Mouse (Mus musculus): ENCODE results near the gene Dcun1d3.

The Dcun1d3 gene

DNA sequence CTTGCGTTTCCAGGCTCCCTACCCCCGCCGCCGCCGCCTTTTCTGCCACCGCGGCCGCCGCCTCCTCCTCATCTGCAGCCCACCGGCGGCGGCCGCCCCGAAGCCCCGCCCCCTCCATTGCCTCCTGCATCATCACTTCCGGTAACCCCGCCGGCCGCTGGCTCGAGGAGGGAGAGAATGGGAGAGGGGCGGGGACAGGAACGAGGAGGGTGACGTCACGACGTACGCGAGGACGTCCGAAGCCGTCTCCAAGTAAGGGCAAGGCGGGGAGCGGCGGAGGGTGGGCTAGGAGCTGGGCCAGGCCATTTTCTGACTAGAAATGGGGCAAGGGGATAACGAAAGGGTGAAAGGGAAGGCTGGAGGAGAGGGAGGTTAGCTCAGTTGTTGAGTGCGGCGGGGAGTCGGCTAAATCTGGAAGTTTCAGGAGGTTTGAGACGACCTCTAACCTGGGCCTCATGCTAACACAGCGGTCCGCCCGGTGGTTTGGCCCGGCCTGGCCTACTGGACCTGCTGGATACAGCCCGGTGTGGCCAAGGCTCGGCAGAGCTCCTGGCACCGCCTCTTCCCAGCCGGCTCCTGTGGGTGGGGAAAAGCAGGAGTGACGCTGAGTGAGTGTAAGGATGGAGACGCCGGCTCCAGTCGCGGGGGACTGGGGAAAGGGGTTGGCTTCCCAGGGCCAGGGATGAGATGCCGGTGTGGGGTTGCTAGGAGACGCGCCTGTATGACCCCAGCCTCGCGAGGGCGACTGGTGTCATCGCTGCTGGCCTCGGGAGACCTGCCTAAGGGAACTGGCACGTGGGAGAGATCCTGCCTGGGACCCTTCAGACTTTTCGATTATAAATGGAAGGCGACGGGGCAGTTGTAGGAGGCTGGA, at the start of gene Dcun1d3, which contains the start of gene Lyrm1:
TSS of gene Dcun1d3 (minus strand) at position 660 of the 874 bp plus-strand sequence.
TSS of gene Lyrm1 (plus strand) at position 223 of the 874 bp plus-strand sequence.
- in situ Hi-C loops (cut with MboI, MseI) = no loop called here

DNA sequence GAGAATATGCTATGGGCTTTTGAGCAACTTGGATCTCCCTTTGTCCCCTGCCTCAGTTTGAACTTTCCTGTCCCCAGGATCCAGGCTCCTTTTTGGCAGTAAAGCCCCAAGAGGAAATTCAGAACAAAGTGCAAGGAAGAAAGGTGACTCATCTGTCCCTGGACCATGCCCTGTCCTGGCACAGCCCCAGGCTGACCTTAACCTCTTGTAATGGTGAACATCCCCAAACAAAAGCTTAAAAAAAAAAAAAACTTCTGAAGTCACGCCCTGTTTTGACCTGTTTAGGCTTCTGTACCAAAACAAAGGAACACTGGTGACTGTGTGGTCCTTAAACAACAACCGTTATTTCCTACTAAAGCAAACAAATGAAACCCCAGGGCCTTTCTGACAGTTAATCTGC, 45.5 kb upstream of the Dcun1d3 start:
- in situ Hi-C loops (cut with MboI, MseI) = no loop called here

DNA sequence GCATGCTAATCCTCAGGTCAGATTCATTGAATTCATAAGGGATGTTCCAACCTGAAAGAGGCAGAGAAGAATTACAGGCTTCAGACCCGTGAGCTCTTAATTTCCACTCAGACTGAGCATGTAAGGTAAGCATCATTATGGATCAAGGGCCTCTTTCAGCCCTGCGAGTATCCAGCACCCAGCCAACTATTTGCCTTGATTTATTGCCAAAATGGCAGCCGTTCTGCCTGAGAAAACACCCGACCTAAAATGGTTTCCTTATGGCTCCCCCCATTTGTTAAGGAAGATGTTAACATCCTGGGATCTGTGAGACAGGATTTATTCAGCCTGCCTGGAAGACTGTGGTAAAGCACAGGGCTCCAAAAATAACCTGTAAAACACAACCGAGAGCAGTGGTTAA, 40.9 kb upstream of the Dcun1d3 start:
- in situ Hi-C loops (cut with MboI, MseI) = no loop called here

DNA sequence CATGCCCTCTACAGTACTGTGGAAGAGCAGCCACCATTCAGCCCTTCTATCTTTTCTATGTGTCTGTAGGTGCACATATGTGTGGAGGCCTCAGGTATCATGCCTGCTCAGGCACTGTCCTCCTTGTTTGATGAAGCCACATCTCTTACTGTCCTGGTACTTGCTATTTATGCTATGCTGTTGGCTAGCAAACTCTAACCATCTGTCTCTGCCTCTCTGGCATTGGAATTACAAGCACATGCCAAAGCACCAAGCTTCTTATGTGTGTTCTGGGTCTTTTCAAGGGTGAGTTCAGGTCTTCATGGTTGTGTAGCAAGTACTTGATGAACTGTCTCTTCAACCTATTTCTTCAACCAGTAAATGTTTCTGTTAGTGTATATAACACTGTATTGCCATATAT, 40.2 kb upstream of the Dcun1d3 start:
- in situ Hi-C loops (cut with MboI, MseI) = no loop called here

DNA sequence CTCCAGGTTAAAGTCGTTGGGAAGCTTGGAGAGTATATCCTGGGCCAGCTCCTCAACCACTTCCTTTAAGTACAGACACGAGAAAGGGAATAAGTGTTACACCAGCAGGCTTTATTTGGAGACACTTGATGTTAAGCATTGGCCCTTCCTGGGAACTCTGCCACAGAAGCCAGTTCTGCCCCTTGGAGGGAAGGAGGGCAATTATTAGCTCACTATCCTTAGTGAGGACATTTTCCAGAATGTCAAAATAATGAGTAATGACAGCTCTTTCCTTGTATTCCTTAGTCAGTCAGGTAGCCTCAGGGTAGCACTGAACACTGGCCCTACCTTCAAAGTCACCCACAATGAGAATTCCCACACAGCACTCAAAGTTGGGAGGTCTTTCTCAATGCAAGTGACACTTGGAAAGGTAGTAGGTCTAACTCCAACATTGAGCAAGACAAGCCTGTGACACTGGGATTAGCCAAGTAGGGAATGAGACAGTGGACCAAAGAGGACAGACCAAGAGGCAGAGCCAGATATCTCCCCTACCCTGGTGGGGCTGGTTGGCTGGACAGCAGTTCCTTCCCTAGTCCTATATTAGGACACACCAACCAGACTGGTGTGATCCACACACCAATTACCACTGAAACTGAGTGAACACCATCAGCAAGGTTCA, 32.8 kb upstream of the Dcun1d3 start:
- in situ Hi-C loops (cut with MboI, MseI) = no loop called here

DNA sequence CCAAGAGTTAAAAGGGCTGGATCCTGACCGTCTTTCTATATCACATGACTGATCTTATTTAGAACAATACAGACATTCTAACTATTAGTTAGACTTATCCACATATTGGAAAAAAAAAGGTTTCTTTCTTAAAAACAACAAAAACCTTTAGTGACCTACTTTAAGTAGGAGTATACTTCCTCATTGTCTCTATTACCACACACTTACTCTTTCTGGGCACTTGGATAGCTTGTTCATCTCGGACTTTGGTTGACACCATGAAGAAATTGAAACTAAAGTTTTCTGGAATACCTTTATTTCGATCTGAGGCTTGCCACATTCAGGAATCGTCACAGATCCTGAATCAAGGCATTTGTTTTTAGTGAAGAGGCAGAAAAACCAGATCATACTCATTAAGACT, 25.0 kb upstream of the Dcun1d3 start:
- in situ Hi-C loops (cut with MboI, MseI) = no loop called here

DNA sequence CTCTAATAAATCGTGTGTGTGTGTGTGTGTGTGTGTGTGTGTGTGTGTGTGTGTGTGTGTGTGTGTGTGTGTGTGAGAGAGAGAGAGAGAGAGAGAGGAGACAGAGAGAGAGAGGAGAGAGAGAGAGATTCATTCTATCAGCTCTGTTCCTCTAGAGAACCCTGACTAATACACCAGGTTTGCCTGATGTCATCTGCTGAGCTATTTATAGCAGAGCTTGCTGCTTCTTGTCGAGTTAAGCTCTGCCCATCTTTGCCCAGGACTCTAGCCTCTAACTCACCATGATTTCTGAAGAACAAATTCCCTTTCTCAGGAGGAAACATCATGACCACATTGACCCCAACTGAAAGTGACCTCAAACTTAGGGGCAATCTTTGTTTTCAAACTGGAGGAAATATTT, 24.4 kb upstream of the Dcun1d3 start:
- in situ Hi-C loops (cut with MboI, MseI) = no loop called here

DNA sequence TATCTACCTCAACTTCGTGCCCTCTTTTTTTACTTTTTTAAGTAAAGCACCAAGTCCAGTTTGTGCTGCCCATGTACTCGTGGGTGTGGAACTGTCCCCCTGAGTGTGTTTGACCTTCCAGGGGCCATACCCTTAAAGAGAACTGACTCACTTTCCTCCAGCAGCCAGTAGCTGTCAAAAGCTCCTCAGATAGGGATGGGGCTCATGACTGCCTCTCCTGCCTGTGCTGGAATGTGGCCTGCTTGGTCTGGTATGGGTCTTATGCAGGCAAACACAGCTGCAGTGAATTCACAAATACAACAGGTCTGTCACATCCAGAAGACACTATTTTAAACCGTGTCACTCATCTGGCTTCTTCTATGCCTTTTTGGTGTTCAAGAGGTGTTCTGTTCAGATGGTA, 15.6 kb upstream of the Dcun1d3 start:
- in situ Hi-C loops (cut with MboI, MseI) = no loop called here

DNA sequence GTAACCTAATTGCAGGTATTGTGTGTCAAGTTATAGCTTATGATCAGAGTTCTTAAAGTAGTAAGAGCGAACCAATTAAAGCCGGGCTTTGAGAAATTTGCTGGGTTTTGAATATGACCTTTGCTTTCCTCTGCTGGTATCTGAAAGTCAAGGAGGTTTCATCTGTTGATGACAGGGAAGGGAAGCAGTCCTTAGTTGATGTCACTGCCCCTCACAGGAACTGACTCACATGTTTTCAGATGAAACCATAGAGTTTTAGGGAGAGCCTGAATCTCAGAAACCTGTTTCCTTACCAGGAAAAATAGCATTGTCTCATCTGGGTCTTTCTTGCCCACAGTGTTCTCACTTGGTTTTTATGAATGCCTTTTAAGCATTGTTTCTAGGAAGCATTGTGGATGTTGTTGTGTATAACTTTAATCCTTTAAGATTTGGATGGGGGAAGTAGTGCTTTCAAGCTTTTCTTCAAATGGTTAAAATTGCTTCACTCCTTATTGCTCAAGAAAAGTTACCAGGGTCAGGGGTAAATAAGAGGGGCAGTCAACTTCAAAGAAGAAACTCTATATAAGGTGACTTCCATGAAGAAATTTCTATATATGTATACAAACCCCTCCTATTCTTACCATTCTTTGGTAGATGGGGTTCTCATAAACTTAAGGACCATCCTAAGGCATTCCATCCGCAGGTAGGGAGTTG, 10.6 kb upstream of the Dcun1d3 start:
- in situ Hi-C loops (cut with MboI, MseI) = no loop called here

DNA sequence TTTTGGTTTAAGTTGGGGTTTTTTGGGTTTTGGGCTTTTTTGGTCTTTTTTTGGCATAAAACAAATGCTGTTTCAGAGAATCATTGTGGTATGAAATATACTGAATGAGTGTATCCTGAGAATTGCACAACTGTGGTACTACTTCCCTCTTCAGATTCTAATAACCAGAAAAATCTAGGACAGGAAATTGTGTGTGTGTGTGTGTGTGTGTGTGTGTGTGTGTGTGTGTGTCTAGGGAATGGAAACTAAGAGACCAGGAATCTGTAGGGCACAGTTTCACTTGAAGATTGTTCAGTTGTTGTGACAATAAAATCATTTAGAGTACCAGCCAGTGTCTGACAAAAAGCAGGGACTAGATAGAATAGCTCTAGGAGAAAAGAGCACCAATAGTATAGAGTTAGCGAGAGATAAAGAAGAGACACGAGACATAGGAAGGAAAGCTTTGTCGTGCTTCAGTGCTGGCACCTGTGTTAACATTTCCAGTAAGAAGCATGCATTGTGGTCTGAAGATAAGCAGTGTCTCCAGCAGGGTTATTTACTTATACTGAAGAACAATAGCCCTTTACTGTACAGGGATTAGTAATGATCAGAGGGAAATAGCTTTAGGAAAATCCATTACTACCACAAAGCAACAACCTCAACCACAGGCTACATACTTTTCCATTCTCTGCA, 3.4 kb upstream of the Dcun1d3 start:
- in situ Hi-C loops (cut with MboI, MseI) = no loop called here

DNA sequence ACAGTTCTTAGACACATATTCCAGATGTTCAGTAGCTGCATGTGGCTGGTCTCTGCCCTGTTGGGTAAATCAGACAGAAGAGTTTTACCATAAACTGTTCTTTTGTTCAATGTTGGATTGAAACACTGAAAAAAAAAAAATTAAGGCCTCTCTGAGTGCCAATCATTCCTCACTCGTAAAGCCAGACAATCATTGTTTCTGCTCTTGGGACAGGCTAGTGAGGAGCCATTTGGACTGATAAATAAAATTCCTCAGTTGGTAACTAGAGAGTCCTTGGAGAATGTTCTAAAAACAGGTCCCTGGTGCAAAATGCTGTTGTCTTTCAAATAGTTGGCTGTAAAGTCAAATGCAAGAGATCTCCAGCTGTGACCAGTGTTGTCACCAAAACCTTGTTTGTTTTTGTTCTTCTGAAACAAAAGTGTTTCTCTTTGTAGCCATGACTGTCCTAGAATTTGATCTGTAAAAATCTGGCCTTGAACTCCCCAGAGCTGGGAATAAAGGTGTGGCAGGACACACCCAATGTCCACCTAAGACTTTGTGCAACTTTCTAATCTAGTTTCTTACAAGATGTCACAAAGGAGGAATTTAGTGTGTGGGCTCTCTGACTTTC, 2.3 kb upstream of the Dcun1d3 start:
- in situ Hi-C loops (cut with MboI, MseI) = no loop called here

DNA sequence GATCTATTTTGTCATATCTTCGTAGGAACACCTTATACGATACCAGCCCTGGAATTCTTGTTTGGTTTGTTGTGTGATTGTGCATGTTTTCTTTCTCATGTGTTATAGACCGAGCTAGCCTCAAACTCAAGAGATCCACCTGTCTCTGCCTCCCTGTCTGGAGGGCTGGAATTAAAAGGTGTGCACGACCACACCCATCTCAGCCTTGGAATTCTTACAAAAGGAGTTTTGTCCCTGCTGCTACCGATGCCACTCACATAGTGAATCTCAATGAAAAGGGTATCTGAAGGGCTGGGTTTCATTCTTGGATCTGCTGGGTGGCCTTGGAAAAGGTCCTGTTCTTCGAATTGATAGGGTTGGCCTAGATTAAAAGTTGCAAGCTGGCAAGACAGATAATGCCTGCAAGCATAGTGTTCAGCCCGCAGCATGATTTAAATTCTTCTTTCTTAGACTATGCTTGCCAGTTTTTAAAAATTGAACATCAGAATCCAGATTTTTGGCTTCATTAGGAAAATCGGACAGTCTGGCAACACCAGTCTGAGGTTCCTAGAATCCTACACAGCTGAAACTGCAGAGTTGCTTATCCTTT, 1.5 kb upstream of the Dcun1d3 start:
- in situ Hi-C loops (cut with MboI, MseI) = no loop called here

DNA sequence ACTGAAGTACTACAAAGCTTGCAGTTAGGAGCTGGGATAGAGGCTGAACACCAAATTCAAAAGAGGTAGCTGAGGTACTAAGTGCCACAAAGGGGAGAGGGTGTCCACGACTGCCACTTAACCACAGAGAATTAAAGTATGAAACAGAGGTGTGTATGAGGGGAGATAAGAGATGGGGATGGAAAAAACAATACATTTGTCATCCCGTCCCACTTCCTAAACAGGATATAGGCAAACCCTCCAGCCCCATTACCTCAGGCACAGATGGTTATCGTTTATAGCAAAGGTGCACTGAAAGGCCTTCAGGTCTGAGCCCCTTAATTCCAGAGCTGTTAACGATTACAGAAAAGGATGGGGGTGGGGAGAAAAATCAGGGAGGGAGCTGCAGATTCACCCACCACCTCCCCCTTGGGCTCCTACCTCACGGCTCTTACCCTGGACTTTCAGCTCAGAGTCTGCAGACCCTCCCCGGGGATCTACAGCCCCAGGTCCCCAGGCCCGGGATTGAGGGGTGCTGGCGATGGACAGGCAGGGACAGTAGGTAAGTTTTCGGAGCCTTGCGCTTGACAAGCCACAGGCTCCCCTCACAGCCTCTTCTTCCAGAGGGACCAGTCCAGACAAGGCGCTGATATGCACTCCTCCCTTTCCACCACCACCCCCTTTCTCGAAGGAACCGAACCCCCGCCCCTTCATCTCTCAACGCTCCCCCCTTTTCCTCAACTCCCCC, 1.1 kb downstream of the Dcun1d3 start:
- in situ Hi-C loops (cut with MboI, MseI) = no loop called here

DNA sequence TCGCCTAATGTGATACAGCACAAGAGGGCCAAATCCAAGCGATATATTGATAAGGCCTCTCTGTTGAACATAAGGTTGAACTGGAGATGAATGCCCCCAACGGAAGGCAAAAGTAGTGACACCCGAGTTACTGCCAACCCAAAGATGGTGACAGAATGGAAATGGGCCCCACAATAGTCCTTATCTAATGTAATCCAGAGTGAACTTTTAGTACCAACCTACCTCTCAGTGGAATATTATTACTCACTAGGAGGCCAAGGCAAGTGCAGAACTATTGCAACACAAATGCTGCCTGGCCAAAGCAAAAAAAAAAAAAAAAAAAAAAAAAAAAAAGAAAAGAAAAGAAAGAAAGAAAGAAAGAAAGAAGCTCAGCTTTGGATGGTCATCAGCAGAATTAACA, 3.4 kb downstream of the Dcun1d3 start:
- in situ Hi-C loops (cut with MboI, MseI) = no loop called here

DNA sequence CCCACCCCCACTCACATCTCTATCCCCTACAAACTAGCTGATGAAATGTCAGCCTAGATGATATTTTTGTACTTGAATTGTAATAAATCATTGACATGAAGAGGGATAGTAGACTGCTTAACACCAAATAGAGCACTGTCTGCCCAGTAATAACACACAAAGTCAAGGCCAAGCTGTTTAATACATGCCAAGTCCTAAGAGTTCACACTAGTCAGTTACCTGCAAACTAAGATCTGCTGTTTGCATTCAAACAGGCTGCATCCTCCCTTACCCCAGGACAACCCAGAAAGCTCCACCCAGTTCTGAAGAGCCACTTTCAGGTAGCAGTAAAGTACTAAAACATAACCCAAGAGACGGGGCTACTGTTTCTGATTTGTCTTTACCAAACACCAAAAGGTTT, 3.9 kb downstream of the Dcun1d3 start:
- in situ Hi-C loops (cut with MboI, MseI) = no loop called here

DNA sequence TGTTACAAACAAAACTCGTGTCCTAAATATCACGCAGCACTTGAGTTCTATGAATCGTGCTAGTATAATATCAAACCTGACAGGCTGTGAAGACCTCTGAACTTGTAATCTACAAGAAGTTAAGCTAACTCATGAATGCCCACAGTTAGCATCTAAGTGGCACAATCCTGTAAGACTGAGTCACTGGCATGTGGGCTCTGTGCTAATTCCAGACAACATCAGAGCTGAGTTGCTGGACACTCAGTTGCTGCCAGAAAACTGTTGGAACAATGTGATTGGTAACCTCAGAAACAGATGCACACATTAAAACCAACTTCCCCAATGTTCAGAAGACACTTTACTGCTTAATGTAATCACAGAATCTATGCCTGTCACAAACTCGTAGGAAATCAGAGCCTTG, 8.2 kb downstream of the Dcun1d3 start:
- in situ Hi-C loops (cut with MboI, MseI) = no loop called here

DNA sequence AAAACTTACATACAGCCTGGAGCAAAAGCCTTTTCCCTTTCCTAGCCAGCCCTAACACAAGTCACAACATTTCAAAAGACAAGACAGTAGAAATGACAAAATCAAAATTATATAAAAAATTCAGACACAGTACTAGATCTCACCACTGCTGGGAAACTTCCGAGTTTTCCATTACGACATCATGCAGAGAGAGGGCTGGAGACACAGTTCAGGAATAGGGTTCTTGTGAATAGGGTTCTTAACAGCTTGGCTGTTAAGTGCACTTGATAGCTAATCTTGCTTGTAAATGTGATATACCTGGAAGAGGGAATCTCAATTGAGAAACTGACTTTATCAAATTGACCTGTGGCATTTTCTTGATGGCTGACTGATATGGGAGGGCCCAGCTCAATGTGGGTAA, 14.9 kb downstream of the Dcun1d3 start:
- in situ Hi-C loops (cut with MboI, MseI) = no loop called here

DNA sequence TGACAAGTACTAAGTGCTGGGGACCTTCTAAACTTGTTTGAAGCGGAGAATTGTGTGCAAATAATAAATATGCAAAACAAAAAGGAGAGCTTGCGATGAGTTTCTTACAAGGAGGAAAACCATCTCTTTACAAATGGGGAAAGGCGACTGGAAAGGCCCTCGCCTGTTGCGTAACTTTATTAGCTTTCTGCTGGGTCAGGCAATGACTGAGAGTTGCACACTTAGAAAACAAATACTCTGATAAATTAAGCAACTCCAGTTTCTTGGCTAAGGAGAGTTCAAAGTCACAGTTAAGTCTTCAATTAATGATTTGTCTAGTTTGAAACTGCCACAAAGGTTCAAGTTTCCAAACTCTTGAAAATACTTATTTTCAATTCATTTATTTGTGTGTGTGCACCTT, 15.8 kb downstream of the Dcun1d3 start:
- in situ Hi-C loops (cut with MboI, MseI) = no loop called here

DNA sequence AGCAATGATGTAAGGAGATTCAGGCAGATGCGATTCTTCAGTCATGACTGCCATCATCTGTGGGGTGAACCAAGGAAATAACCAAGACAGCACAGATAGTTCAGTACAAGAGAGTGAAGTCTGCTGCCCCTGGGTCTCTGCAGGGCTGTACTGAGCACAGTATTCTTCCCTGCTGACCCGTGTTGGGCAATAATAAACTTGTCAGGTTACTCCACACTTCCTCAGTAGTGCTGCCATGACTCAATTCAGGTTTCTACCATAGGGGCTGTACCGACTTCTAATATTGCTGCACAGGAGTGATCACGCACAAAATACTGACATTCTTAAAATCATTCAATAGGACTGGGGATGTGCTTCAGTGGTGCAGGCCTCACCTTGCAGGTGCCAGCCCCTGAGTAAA, 16.9 kb downstream of the Dcun1d3 start:
- in situ Hi-C loops (cut with MboI, MseI) = no loop called here

DNA sequence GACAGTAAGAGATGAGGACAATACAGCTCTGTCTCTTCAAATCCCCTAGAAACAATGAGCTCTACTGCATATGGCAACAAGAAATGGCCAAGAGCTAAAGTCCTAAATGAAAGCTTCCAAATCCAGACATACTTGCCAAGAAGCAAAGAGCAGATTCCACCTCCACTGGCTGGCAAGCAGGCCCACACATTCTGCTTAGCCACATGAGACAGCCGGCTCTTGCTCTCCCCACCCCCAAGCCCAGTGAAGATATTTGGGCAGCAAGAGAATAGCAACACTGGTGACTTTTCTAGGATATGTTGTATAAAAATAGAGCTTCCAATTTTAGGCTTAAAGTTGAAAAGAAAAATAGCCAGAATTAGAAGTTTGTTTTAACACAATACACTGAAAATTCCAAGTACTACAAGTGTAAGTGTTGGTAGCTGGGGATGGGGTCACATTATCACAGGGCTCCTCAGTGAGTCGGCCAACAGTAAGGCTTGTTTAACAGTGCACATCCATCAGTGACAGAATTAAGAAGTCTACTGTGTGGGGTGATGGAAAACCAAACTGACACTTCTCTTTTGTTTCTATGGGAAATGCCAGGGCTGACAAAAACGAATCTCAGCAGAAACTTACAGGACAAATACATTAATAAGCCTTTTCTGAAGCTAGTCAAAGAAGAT, 20.2 kb downstream of the Dcun1d3 start:
- in situ Hi-C loops (cut with MboI, MseI) = no loop called here

Measured in regulatory T cell (primary cell).